Mouse (Mus musculus) embryo, embryonic 11 days (tissue): ENCODE data around the gene Hspa12b.

ENCODE experiments used
- DNase-seq: peaks from one replicate; pipeline ENCODE4 v3.0.0-alpha.2; 2015

The Hspa12b gene

GRCm38 (mm10) chr2:131186343-131186742 lies 59.3 kb downstream of the Hspa12b start:
- peak; percentile 46 for DNase-seq

DNA sequence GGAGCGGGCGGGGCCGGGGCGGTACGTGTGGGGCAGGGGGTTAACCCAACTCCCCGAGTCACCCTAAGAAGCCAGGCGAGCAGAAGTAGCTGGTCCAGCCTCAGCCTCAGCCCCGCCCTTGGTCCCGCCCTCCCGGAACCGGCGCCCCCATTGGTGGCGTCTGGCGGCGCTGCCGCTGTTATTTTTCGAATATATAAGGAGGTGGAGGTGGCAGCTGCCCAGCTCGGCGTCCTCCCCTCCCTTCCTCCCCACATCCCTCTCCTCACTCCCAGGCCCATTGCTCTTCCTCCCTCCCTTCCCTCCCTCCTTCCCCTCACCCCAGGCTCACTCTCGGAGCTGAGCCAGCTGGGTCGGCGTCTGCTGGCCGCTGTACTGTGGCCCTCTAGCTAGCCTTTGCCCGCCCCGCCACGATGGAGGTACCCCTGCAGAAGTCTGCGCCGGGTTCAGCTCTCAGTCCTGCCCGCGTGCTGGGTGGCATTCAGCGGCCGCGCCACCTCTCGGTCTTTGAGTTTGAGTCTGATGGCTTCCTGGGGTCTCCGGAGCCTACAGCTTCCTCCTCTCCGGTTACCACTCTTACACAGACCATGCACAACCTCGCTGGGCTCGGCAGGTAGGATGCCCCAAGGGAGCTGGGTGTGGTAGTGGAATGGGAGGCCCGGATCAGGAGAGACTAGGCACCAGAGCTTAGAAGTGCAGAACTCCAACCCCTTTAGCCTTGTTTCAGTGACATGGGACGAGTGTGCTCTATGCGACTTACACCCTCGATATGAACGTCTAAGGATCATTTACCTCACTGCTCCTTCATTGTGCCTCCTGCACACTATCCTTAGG lies 59.9 kb downstream of the Hspa12b start, which contains the start of the genes Cdc25b and Spef1:
Gene Cdc25b (plus strand): TSS at position 179 of the 831 bp plus-strand sequence.
Gene Spef1 (minus strand): TSS at position 512 of the 831 bp plus-strand sequence.
- DNase-seq: peak; percentile 93

- DNase-seq: no peak
Measured at GRCm38 (mm10) chr2:131187602-131187922, 60.5 kb downstream of the Hspa12b start.

DNA sequence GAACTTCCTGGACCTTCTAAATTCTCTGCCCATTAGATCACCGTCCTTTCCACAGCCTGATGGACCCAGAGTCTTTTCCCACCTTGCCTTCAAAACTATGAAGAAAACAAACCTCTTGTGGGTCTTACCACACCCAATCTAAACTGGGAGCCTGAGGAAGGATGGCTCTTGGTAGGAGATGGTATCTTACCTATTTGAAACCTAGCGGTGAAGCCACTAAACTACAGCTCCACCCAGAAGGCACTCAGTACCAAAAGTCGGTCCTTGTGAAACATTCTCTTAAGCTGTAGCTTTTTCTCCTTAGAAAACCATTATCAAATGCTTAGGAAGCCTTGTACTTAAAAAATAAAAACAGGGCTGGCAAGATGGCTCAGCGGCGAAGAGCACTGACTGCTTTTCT lies 61.2 kb downstream of the Hspa12b start:
- DNase-seq: no peak

- no peak for DNase-seq
Measured at GRCm38 (mm10) chr2:131189521-131190309, 62.6 kb downstream of the Hspa12b start.

DNA sequence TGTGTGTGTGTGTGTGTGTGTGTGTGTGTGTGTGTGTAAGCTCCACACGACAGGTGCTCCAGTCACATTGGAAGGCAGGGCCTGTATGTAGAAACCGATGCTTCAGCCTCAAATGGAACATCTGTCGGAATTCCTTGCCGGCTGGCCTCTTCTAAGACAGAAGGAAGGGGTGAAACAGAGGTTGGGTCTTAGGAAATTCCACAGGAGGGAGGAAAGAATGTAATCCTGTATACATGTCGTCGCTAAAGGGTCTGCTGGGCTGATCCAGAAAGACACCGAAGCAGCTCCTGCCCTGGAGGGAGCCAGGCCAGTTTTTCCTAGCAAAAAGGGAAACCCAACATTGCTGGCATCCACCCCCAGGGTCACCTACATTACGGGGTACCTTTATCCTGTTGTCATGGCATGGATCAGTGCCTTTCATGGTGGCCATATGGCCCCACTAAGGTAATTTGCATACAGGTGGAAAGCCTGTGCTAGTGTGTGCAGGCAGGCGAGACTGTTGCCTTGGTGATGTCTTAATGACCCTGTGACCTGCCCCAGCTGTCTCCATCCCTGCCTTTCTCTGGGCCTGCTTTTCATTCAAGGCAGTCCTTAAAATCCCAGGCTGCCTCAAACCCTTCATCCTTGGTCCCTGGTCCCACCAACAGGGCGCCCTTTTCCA lies 63.4 kb downstream of the Hspa12b start:
- DNase-seq: peak; percentile 76

- DNase-seq: no peak
Measured at GRCm38 (mm10) chr2:131191005-131191390, 63.9 kb downstream of the Hspa12b start.
